Mouse (Mus musculus) layer of hippocampus, adult 11-12 months (tissue): ENCODE measurements at regions not wholly inside any gene's neighbourhood (a gene's known extent, or its start where the extent isn't known, plus 50 kb on each side); places are given as distances from the start of the nearest gene placed in this dataset.
A peak's percentile ranks its signal among the peaks of the same experiment; 100 is the strongest.

Experiments used
- DNase-seq: peaks from one replicate; pipeline ENCODE4 v3.0.0; 2022; ENCODE audit warnings: low spot score

- DNase-seq, result no peak
Observed at GRCm38 (mm10) chr9:41682911-41683310, 441.2 kb downstream of the Sorl1 start.

GRCm38 (mm10) chr9:41675656-41676055 lies 448.4 kb downstream of the Sorl1 start:
- DNase-seq, result no peak

- DNase-seq, result no peak
Observed at GRCm38 (mm10) chr9:41672958-41673357, 451.1 kb downstream of the Sorl1 start.

GRCm38 (mm10) chr9:41668741-41669140 lies 455.4 kb downstream of the Sorl1 start:
- no peak for DNase-seq

- peak; percentile 75 for DNase-seq
Observed at GRCm38 (mm10) chr9:41665000-41665685, 459.0 kb downstream of the Sorl1 start.

GRCm38 (mm10) chr9:41660576-41660975 lies 463.5 kb downstream of the Sorl1 start:
- no peak for DNase-seq

- no peak for DNase-seq
Observed at GRCm38 (mm10) chr9:41660011-41660410, 464.1 kb downstream of the Sorl1 start.

- peak; percentile 26 for DNase-seq
Observed at GRCm38 (mm10) chr9:41631564-41632205, 470.2 kb upstream of the Ubash3b start.

- no peak for DNase-seq
Observed at GRCm38 (mm10) chr9:41621341-41621740, 459.8 kb upstream of the Ubash3b start.

GRCm38 (mm10) chr9:41614002-41614401 lies 452.5 kb upstream of the Ubash3b start:
- no peak for DNase-seq

GRCm38 (mm10) chr9:41612802-41613550 lies 451.5 kb upstream of the Ubash3b start:
- DNase-seq, result no peak

GRCm38 (mm10) chr9:41612452-41612795 lies 450.9 kb upstream of the Ubash3b start:
- no peak for DNase-seq

GRCm38 (mm10) chr9:41611534-41612451 lies 450.3 kb upstream of the Ubash3b start:
- DNase-seq, result peak; percentile 75

GRCm38 (mm10) chr9:41610347-41610746 lies 448.9 kb upstream of the Ubash3b start:
- DNase-seq, result no peak

GRCm38 (mm10) chr9:41606136-41606535 lies 444.6 kb upstream of the Ubash3b start:
- DNase-seq, result no peak

- no peak for DNase-seq
Observed at GRCm38 (mm10) chr9:41604916-41605315, 443.4 kb upstream of the Ubash3b start.

- no peak for DNase-seq
Observed at GRCm38 (mm10) chr9:41600778-41601177, 439.3 kb upstream of the Ubash3b start.

- no peak for DNase-seq
Observed at GRCm38 (mm10) chr9:41599874-41600273, 438.4 kb upstream of the Ubash3b start.

- DNase-seq, result no peak
Observed at GRCm38 (mm10) chr9:41595749-41596148, 434.3 kb upstream of the Ubash3b start.

- DNase-seq, result no peak
Observed at GRCm38 (mm10) chr9:41593998-41594397, 432.5 kb upstream of the Ubash3b start.

- no peak for DNase-seq
Observed at GRCm38 (mm10) chr9:41592900-41593690, 431.6 kb upstream of the Ubash3b start.
